Mouse (Mus musculus) testis, adult 2 months (tissue): ENCODE data around the gene Olfr769.

Source experiments
- CTCF ChIP-seq: fragments of 200-500 bp; IDR thresholded peaks from 2 replicates; pipeline ENCODE4 v1.5.1; 2012; ENCODE audit warnings: low read depth, mild to moderate bottlenecking, inconsistent platforms, low read length, moderate library complexity; ENCODE audit not compliant: control insufficient read depth, insufficient read depth, insufficient replicate concordance
- POLR2A ChIP-seq: fragments of 200-500 bp; IDR thresholded peaks from 2 replicates; pipeline ENCODE4 v1.6.1; 2012; ENCODE audit warnings: low read depth, mild to moderate bottlenecking, inconsistent platforms, low read length, moderate library complexity; ENCODE audit not compliant: control insufficient read depth

DNA sequence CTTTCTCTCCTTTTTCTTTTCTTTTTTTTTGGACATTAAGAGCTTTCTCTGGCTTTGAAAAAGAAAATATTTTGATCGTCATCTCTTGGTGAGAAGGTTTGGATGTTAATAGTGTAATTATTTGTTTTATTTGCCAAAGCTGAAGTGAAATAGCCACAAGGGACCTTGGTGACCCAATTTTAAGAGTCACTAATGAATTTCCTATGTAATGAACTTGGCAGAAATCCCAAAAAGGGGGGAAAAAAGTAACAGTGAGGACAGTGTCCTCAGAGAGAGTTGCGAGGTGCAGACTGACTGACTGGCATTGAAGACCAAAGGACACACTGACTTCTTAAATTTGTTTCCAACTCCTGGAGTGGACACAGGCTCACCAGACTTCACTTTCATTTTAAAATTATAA lies 21.2 kb upstream of the Olfr769 start, which contains the start of gene Olfr770:
- no peak for TF ChIP-seq CTCF
- no peak for TF ChIP-seq POLR2A
